Mouse (Mus musculus): ENCODE data around the gene Tpp2. TPM values are rescaled to one million over a fixed set of nuclear protein-coding genes. Genes with fewer than 3 reads are reported as not detected.

Gene Tpp2
- total and polyA plus RNA-seq, 3 experiments: 41.1 to 47.4 TPM; not detected in 1

DNA sequence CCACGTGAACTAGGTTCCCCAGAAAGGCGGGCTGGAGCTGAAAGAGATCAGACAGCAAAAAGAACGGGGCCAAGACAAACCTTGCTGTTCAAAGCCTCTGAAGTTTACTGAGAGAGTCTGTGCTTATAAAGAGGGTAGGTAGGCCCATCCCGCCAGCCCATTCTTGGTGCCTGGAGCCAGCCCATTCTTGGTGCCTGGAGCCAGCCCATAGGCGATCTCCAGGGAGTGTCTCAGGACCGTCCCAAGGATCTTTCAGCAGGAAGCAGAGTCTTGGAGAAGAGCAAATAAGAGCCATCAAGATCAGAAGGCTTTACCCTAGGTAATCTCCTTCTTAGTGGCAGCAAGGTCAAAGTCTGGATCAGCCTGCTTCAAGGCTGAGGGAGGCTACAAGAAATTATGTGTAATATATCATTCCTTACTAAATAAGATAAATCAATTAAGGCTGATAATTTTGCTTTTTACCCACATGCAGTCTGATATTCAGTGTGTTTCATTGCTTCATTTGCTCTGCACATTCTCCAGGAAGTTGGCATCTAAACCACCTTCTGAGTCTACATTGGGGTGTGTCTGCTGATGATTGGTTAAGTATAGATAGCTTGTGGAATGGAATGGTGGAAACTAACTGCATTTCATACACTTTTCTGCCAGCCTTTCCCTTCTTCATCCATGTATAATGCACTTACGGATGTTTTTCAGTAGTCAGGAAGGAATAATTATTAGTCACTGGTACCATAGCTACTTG lies 8.2 kb downstream of the Tpp2 start:
- peaks cover 43% of the 10 kb centered on the region for H3K79me2 ChIP-seq (ENCODE audit: control insufficient read depth, insufficient read depth, low read length, poor library complexity)
- H3K36me3 ChIP-seq (ENCODE audit: control insufficient read depth in 1 of 2, insufficient read depth in 2 of 2, low read length in 2 of 2): peaks cover 19 to 30% of the 10 kb centered on the region in 2 experiments
- H3K27me3 ChIP-seq (ENCODE audit: control insufficient read depth in 1 of 2, insufficient read depth in 2 of 2, low read length in 2 of 2): no peaks in the 10 kb centered on the region
- TF ChIP-seq NRF1 (IDR thresholded peaks at IDR 0.05; ENCODE audit: insufficient read depth, low read depth, low read length, poor library complexity, severe bottlenecking) (no peak), MEF2A (IDR thresholded peaks at IDR 0.05; ENCODE audit: extremely low read depth, insufficient replicate concordance, low read depth, low read length, poor library complexity, severe bottlenecking) (no peak), POLR2AphosphoS5 (IDR thresholded peaks at IDR 0.05; ENCODE audit: borderline replicate concordance, low read depth, low read length) (no peak), GATA1 (IDR thresholded peaks at IDR 0.05; ENCODE audit: low read depth, low read length) (no peak), SIN3A (IDR thresholded peaks at IDR 0.05; ENCODE audit: low read length) (no peak), GABPA (IDR thresholded peaks at IDR 0.05; ENCODE audit: low read depth, low read length) (no peak), CHD1 (IDR thresholded peaks at IDR 0.05; ENCODE audit: low read depth, low read length) (no peak), ELF1 (IDR thresholded peaks at IDR 0.05; ENCODE audit: low read depth, low read length) (no peak), TCF12 (IDR thresholded peaks at IDR 0.05; ENCODE audit: low read depth, low read length) (no peak), USF1 (IDR thresholded peaks at IDR 0.05; ENCODE audit: low read depth, low read length) (no peak), MAX (IDR thresholded peaks at IDR 0.05; ENCODE audit: low read length) (no peak), ETS1 (IDR thresholded peaks at IDR 0.05; ENCODE audit: low read depth, low read length) (no peak), SMC3 (IDR thresholded peaks at IDR 0.05; ENCODE audit: low read depth, low read length) (no peak)
- H3K4me3 ChIP-seq (ENCODE audit: control insufficient read depth in 1 of 2, insufficient read depth in 1 of 2, low read depth in 2 of 2, low read length in 2 of 2): no peak overlapping the region
- H3K9me3 ChIP-seq (replicated peaks; ENCODE audit: insufficient read depth, low read length): no peaks in the 10 kb centered on the region
- peaks cover 4 to 7% of the 10 kb centered on the region in 2 experiments; a peak in 3 of 4 replicates for H3K4me1 ChIP-seq (ENCODE audit: control insufficient read depth in 1 of 2, insufficient read depth in 2 of 2, low read length in 2 of 2)
- H3K9ac ChIP-seq (ENCODE audit: control insufficient read depth, low read depth, low read length, poor library complexity, severe bottlenecking): no peak overlapping the region
- DNase-seq (ENCODE audit: low read depth, low spot score): no peak
- H3K27ac ChIP-seq (ENCODE audit: control insufficient read depth, low read depth, low read length): no peak overlapping the region

DNA sequence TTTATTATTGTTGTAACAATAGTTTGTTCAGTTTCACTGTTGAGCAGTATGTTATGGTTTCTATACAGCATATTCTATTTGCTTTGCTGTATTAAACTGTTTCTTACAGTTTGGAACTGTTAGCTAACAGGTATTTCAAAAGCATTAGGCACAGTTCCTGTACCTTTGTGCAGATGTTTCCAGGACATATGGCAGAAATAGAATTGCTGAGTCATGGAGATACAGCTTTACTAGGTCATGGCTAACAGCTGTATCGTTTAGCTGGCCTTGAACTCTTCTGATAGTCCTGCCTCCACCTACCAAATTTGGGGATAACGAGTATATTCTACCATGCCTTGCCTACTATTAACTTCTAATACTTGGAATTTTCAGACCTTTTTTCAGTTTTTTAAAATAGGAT lies 9.4 kb downstream of the Tpp2 start:
- Histone ChIP-seq H3K36me3 (ENCODE audit: control insufficient read depth in 1 of 2, insufficient read depth in 2 of 2, low read length in 2 of 2) (peaks cover 23 to 27% of the 10 kb centered on the region in 2 experiments), H3K27me3 (ENCODE audit: control insufficient read depth in 1 of 2, insufficient read depth in 2 of 2, low read length in 2 of 2) (no peaks in the 10 kb centered on the region), H3K4me1 (ENCODE audit: control insufficient read depth in 1 of 2, insufficient read depth in 2 of 2, low read length in 2 of 2) (peaks cover 4 to 7% of the 10 kb centered on the region in 2 experiments; a peak in 3 of 4 replicates), H3K79me2 (ENCODE audit: control insufficient read depth, insufficient read depth, low read length, poor library complexity) (peaks cover 37% of the 10 kb centered on the region), H3K27ac (ENCODE audit: control insufficient read depth, low read depth, low read length) (no peak overlapping the region), H3K9ac (ENCODE audit: control insufficient read depth, low read depth, low read length, poor library complexity, severe bottlenecking) (no peak overlapping the region), H3K4me3 (ENCODE audit: control insufficient read depth in 1 of 2, insufficient read depth in 1 of 2, low read depth in 2 of 2, low read length in 2 of 2) (no peak overlapping the region), H3K9me3 (replicated peaks; ENCODE audit: insufficient read depth, low read length) (no peaks in the 10 kb centered on the region)
- DNase-seq (ENCODE audit: low read depth, low spot score): no peak
- TF ChIP-seq EP300 (IDR thresholded peaks at IDR 0.05; ENCODE audit: low read depth in 1 of 2, low read length in 2 of 2): no peak
- TF ChIP-seq ETS1 (IDR thresholded peaks at IDR 0.05; ENCODE audit: low read depth, low read length): peak; percentile 38; the same call in 1 of the 2 replicates
- TF ChIP-seq MAFK (IDR thresholded peaks at IDR 0.05; ENCODE audit: borderline replicate concordance, low read depth, low read length): 0 out of 2 replicates have a peak, but pooled peaks have one; percentile 24

Measured in MEL (cell line).